Mouse (Mus musculus): ENCODE data around the gene Trim67. TPM values are rescaled to one million over a fixed set of nuclear protein-coding genes. Genes with fewer than 3 reads are reported as not detected.

The Trim67 gene
- polyA plus RNA-seq, 1 experiment: 0.09 TPM

DNA sequence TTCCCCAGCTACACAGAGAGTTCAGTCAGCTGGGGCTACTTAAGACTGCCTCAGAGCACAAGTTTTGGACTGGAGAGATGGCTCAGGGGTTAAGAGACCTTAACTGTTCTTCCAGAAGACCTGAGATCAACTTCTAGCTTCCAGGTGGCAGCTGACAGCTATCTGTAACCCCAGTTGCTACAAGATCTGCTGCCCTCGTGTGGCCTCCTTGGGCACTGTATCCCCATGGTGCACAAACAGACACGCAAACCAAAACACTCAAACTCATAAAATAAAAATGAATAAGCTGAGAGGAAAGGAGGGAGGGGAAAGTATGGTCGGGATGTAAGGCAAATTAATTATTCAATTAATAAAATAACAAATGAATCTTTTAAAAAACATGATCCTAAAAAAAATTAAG, 34.3 kb upstream of the Trim67 start:
- Histone ChIP-seq H3K27ac (ENCODE audit: insufficient read depth, low read depth, low read length) (no peak overlapping the region), H3K4me3 (ENCODE audit: insufficient read depth, low read length) (no peak overlapping the region), H3K4me1 (ENCODE audit: control insufficient read depth, insufficient read depth, low read length) (no peaks in the 10 kb centered on the region)
- TF ChIP-seq POLR2A (IDR thresholded peaks at IDR 0.05; ENCODE audit: borderline replicate concordance, low read depth, low read length) (no peak), CTCF (IDR thresholded peaks at IDR 0.05; ENCODE audit: low read depth, low read length) (no peak)

GRCm38 (mm10) chr8:124763061-124763460, 29.8 kb upstream of the Trim67 start:
- Histone ChIP-seq H3K4me1 (ENCODE audit: control insufficient read depth, insufficient read depth, low read length) (peaks cover 7% of the 10 kb centered on the region), H3K27ac (ENCODE audit: insufficient read depth, low read depth, low read length) (no peak overlapping the region)
- TF ChIP-seq CTCF (IDR thresholded peaks at IDR 0.05; ENCODE audit: low read depth, low read length): no peak

DNA sequence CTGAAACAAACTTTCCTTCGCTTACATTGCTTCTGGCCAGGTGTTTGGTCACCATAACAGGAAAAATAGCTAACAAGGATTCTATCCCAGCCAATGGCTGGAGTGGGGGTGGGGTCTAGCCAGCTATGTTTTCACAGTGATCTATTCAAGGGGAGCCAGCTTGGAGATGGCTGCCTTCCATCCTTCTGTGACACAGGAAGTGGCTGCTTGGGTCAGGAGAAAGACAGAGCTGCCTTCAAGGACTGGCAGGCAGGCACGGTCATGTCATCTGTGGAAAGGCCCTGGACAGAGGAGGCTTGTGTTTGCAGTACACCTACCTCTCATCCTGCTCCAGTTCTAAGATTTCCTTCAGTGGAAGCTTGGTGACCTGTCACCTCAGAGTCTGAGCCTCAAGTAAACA, 20.5 kb upstream of the Trim67 start:
- Histone ChIP-seq H3K4me3 (ENCODE audit: insufficient read depth, low read length) (no peak overlapping the region), H3K27ac (ENCODE audit: insufficient read depth, low read depth, low read length) (no peak overlapping the region), H3K4me1 (ENCODE audit: control insufficient read depth, insufficient read depth, low read length) (peaks cover 5% of the 10 kb centered on the region; the same call in 1 of the 2 replicates)
- no peak for TF ChIP-seq POLR2A (IDR thresholded peaks at IDR 0.05; ENCODE audit: borderline replicate concordance, low read depth, low read length)
- no peak for TF ChIP-seq CTCF (IDR thresholded peaks at IDR 0.05; ENCODE audit: low read depth, low read length)

More at GRCm38 (mm10) chr8:124763061-124763460, 29.8 kb upstream of the Trim67 start:
- no peak overlapping the region for H3K4me3 ChIP-seq (ENCODE audit: insufficient read depth, low read length)

- Histone ChIP-seq H3K4me1 (ENCODE audit: control insufficient read depth, insufficient read depth, low read length) (peaks cover 11% of the 10 kb centered on the region), H3K27ac (ENCODE audit: insufficient read depth, low read depth, low read length) (no peak overlapping the region), H3K4me3 (ENCODE audit: insufficient read depth, low read length) (peak overlapping the region; percentile 8; the same call in 1 of the 2 replicates)
- peak; percentile 76 for TF ChIP-seq CTCF (IDR thresholded peaks at IDR 0.05; ENCODE audit: low read depth, low read length)
- no peak for TF ChIP-seq POLR2A (IDR thresholded peaks at IDR 0.05; ENCODE audit: borderline replicate concordance, low read depth, low read length)
Observed at GRCm38 (mm10) chr8:124775695-124776094, 17.2 kb upstream of the Trim67 start.

DNA sequence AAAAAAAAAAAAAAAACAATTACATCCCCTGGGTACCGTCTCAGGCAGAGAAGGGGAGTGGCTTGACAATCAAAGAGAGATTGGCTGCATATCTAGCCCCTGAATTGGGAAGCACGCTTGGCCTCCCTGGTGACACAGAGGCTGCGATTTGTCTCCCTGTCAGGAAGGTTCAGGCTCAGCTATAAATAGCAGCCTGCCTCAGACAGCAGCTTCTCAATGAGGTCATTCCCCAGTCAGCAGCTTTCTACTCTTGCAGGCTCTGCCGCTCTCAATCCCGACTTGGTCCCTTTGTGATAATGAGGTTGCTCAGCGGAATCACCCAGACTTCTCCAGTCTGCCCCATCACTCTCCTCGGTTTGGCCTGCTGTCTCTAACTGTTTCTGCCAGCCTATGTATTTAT, 12.7 kb upstream of the Trim67 start:
- TF ChIP-seq CTCF (IDR thresholded peaks at IDR 0.05; ENCODE audit: low read depth, low read length): no peak
- no peak for TF ChIP-seq POLR2A (IDR thresholded peaks at IDR 0.05; ENCODE audit: borderline replicate concordance, low read depth, low read length)
- Histone ChIP-seq H3K4me1 (ENCODE audit: control insufficient read depth, insufficient read depth, low read length) (peaks cover 14% of the 10 kb centered on the region), H3K4me3 (ENCODE audit: insufficient read depth, low read length) (no peak overlapping the region), H3K27ac (ENCODE audit: insufficient read depth, low read depth, low read length) (no peak overlapping the region)

GRCm38 (mm10) chr8:124782431-124782830, 10.5 kb upstream of the Trim67 start:
- Histone ChIP-seq H3K4me1 (ENCODE audit: control insufficient read depth, insufficient read depth, low read length) (peaks cover 12% of the 10 kb centered on the region), H3K4me3 (ENCODE audit: insufficient read depth, low read length) (no peak overlapping the region), H3K27ac (ENCODE audit: insufficient read depth, low read depth, low read length) (no peak overlapping the region)
- no peak for TF ChIP-seq POLR2A (IDR thresholded peaks at IDR 0.05; ENCODE audit: borderline replicate concordance, low read depth, low read length)
- TF ChIP-seq CTCF (IDR thresholded peaks at IDR 0.05; ENCODE audit: low read depth, low read length): no peak

- H3K27ac ChIP-seq (ENCODE audit: insufficient read depth, low read depth, low read length): no peak overlapping the region
- no peak for TF ChIP-seq POLR2A (IDR thresholded peaks at IDR 0.05; ENCODE audit: borderline replicate concordance, low read depth, low read length)
- no peak for TF ChIP-seq CTCF (IDR thresholded peaks at IDR 0.05; ENCODE audit: low read depth, low read length)
- H3K4me3 ChIP-seq (ENCODE audit: insufficient read depth, low read length): no peak overlapping the region
- H3K4me1 ChIP-seq (ENCODE audit: control insufficient read depth, insufficient read depth, low read length): peaks cover 12% of the 10 kb centered on the region
Observed at GRCm38 (mm10) chr8:124783228-124783627, 9.7 kb upstream of the Trim67 start.

- no peak overlapping the region for H3K4me3 ChIP-seq (ENCODE audit: insufficient read depth, low read length)
- TF ChIP-seq POLR2A (IDR thresholded peaks at IDR 0.05; ENCODE audit: borderline replicate concordance, low read depth, low read length) (no peak), CTCF (IDR thresholded peaks at IDR 0.05; ENCODE audit: low read depth, low read length) (no peak)
- peaks cover 10% of the 10 kb centered on the region for H3K4me1 ChIP-seq (ENCODE audit: control insufficient read depth, insufficient read depth, low read length)
- no peak overlapping the region for H3K27ac ChIP-seq (ENCODE audit: insufficient read depth, low read depth, low read length)
Observed at GRCm38 (mm10) chr8:124784613-124785012, 8.3 kb upstream of the Trim67 start.

DNA sequence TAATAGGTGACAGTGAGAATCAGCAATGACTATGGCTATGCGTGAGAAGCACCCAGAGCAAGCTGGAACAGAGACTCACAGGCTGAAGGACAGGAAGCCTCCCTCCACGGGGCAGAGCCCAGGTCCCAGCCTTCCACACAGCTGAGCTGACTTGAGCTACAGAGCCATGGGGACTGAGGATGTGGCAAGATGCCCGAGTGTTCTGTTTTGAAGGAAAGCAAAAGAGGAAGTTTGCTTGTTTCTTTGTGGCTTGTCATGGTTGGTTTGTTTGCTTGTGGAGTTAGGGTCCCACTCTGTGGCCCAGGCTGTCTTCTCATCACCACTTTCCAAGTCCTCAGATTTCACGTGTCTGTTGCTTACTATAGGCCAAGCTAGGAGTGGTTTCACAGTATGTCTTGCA, 2.2 kb upstream of the Trim67 start:
- Histone ChIP-seq H3K4me1 (ENCODE audit: control insufficient read depth, insufficient read depth, low read length) (peaks cover 13% of the 10 kb centered on the region), H3K4me3 (ENCODE audit: insufficient read depth, low read length) (no peak overlapping the region), H3K27ac (ENCODE audit: insufficient read depth, low read depth, low read length) (no peak overlapping the region)
- TF ChIP-seq CTCF (IDR thresholded peaks at IDR 0.05; ENCODE audit: low read depth, low read length) (no peak), POLR2A (IDR thresholded peaks at IDR 0.05; ENCODE audit: borderline replicate concordance, low read depth, low read length) (no peak)

- Histone ChIP-seq H3K4me3 (ENCODE audit: insufficient read depth, low read length) (peak overlapping the region; percentile 46; the same call in 1 of the 2 replicates), H3K27ac (ENCODE audit: insufficient read depth, low read depth, low read length) (no peak overlapping the region), H3K4me1 (ENCODE audit: control insufficient read depth, insufficient read depth, low read length) (peaks cover 13% of the 10 kb centered on the region)
- TF ChIP-seq POLR2A (IDR thresholded peaks at IDR 0.05; ENCODE audit: borderline replicate concordance, low read depth, low read length): no peak
- TF ChIP-seq CTCF (IDR thresholded peaks at IDR 0.05; ENCODE audit: low read depth, low read length): no peak
Observed at GRCm38 (mm10) chr8:124791751-124792150, 1.1 kb upstream of the Trim67 start.

- TF ChIP-seq POLR2A (IDR thresholded peaks at IDR 0.05; ENCODE audit: borderline replicate concordance, low read depth, low read length) (no peak), CTCF (IDR thresholded peaks at IDR 0.05; ENCODE audit: low read depth, low read length) (no peak)
- peak overlapping the region; percentile 46 for H3K4me3 ChIP-seq (ENCODE audit: insufficient read depth, low read length)
- H3K27ac ChIP-seq (ENCODE audit: insufficient read depth, low read depth, low read length): no peak overlapping the region
- peaks cover 13% of the 10 kb centered on the region for H3K4me1 ChIP-seq (ENCODE audit: control insufficient read depth, insufficient read depth, low read length)
Observed at GRCm38 (mm10) chr8:124792186-124792585, 706 bp upstream of the Trim67 start.
